Mouse (Mus musculus): ENCODE results near the gene Auh. TPM values are rescaled to one million over a fixed set of nuclear protein-coding genes. Genes with fewer than 3 reads are reported as not detected.

Gene Auh
- polyA plus RNA-seq (2016; fragmentation: Nextera tagmentation; extraction: Ambion mirVana), result 44.9 and 53.3 TPM in 2 replicates

- WGBS, result 1% methylated on average over 63 of the region's 63 CpGs
- Histone ChIP-seq H3K9me3 (no peaks in the 10 kb centered on the region), H3K4me1 (peaks cover 31% of the 10 kb centered on the region), H3K4me3 (peak within 1 kb of the TSS; percentile 82), H3K27ac (peak within 1 kb of the TSS; percentile 93), H3K27me3 (ENCODE audit: insufficient read depth, poor library complexity, severe bottlenecking) (peaks cover 4% of the 10 kb centered on the region; the same call in 1 of the 2 replicates), H3K36me3 (no peaks in the 10 kb centered on the region)
- peak; percentile 94 for DNase-seq (ENCODE audit: low spot score)
These were observed at the start of gene Auh for GRCm38 (mm10) chr13:52929209-52930171. Auh (minus strand) TSS chr13:52929681.

DNA sequence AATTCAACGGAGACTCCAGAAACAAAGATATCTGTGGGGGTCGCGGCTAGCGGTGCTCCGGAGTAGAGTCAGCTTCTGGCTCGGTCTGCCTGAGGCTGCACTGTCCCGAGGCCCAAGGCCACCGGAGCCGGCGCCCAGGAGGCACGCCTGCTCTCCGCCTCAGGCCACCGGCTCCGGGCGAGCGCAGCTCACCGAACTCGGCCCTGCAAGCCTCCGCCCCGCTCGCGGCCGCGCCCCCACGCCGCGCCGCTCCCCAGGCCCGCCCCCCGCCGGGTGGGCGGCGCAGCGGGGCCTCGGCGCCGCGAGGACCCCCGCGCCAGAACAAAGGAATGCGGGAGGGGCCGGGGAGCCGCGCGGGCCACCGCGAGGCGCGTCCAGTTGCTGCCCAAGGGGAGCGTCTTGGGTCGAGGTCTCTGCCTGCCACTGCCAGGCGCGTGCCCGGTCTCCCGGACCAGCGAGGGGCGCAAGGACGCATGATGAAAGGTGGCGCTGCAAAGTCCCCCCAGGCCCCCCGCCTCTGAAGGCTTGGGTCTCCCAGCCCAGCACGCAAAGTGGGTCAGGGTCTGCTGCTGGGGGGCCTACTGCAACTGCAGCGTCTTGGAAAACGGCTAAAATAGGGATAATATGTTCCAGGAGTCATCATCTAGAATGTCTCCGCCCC lies 49.0 kb upstream of the Auh start:
- no peak for DNase-seq (ENCODE audit: low spot score)
- peaks cover 53% of the 10 kb centered on the region for H3K4me1 ChIP-seq
- peak overlapping the region; percentile 92 for H3K4me3 ChIP-seq
- H3K27ac ChIP-seq, result peak overlapping the region; percentile 97
- WGBS, result under 1% methylated on average over 61 of the region's 64 CpGs
- H3K36me3 ChIP-seq, result no peaks in the 10 kb centered on the region
- no peaks in the 10 kb centered on the region for H3K9me3 ChIP-seq
- H3K27me3 ChIP-seq (ENCODE audit: insufficient read depth, poor library complexity, severe bottlenecking), result no peaks in the 10 kb centered on the region; the same call in 1 of the 2 replicates

GRCm38 (mm10) chr13:52977757-52978156 lies 48.3 kb upstream of the Auh start:
- Histone ChIP-seq H3K27me3 (ENCODE audit: insufficient read depth, poor library complexity, severe bottlenecking) (no peaks in the 10 kb centered on the region), H3K36me3 (no peaks in the 10 kb centered on the region), H3K4me3 (peak overlapping the region; percentile 92), H3K4me1 (peaks cover 58% of the 10 kb centered on the region), H3K9me3 (no peaks in the 10 kb centered on the region), H3K27ac (no peak overlapping the region)
- 18% methylated on average over 4 of the region's 4 CpGs for WGBS
- DNase-seq (ENCODE audit: low spot score), result no peak

DNA sequence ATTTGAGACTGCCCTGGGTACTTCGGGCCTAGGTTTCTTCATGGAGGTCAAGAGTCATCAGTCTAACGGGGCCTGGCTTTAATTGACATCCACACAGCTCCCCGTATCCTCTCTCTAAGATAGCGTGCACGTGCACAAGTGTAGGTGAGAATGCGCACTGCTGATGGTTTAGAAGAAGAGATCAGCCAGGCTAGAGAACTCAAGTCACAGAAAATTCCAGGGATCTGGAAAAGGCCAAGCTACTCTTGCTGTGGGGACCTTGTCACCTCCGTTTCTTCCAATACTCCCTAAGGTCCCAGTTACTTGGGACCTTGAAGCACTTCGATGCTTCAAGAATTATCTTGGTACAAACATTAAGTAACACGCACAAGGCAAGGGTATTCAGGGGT lies 47.7 kb upstream of the Auh start:
- no peaks in the 10 kb centered on the region for H3K27me3 ChIP-seq (ENCODE audit: insufficient read depth, poor library complexity, severe bottlenecking)
- no peaks in the 10 kb centered on the region for H3K36me3 ChIP-seq
- WGBS, result 54% methylated on average over 9 of the region's 9 CpGs
- no peaks in the 10 kb centered on the region for H3K9me3 ChIP-seq
- peak overlapping the region; percentile 56 for H3K27ac ChIP-seq
- H3K4me1 ChIP-seq, result peaks cover 58% of the 10 kb centered on the region
- H3K4me3 ChIP-seq, result peak overlapping the region; percentile 38; the same call in 1 of the 2 replicates
- no peak for DNase-seq (ENCODE audit: low spot score)

- Histone ChIP-seq H3K27ac (peak overlapping the region; percentile 56), H3K27me3 (ENCODE audit: insufficient read depth, poor library complexity, severe bottlenecking) (no peaks in the 10 kb centered on the region), H3K36me3 (no peaks in the 10 kb centered on the region), H3K4me3 (peak overlapping the region; percentile 38), H3K4me1 (peaks cover 55% of the 10 kb centered on the region), H3K9me3 (no peaks in the 10 kb centered on the region)
- peak; percentile 81 for DNase-seq (ENCODE audit: low spot score)
- 27% methylated on average over 16 of the region's 16 CpGs for WGBS
These were observed 47.2 kb upstream of the Auh start for GRCm38 (mm10) chr13:52976510-52977220.

DNA sequence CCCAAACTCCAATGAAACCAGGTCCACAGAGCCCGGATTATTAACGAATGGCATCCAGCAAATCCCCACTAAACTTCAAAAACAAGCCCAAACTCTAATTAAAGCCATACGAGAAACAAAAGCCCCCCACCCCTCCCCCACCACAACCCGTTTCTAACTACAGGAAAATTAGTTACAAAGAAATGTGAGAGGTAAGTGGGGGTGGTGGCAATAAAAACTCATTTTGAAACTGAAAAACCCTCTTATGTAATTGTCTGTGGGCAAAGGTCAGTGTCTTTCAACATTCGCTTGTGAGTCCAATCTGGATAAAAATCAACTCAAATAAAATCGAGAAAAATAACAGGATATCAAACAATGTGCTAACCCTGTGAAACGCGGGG lies 46.6 kb upstream of the Auh start:
- DNase-seq (ENCODE audit: low spot score), result no peak
- Histone ChIP-seq H3K4me3 (peak overlapping the region; percentile 38; the same call in 1 of the 2 replicates), H3K27me3 (ENCODE audit: insufficient read depth, poor library complexity, severe bottlenecking) (no peaks in the 10 kb centered on the region), H3K4me1 (peaks cover 54% of the 10 kb centered on the region), H3K27ac (no peak overlapping the region), H3K9me3 (no peaks in the 10 kb centered on the region), H3K36me3 (no peaks in the 10 kb centered on the region)
- 46% methylated on average over 8 of the region's 8 CpGs for WGBS

GRCm38 (mm10) chr13:52974676-52975075 lies 45.2 kb upstream of the Auh start:
- DNase-seq (ENCODE audit: low spot score), result no peak
- Histone ChIP-seq H3K36me3 (no peaks in the 10 kb centered on the region), H3K27ac (no peak overlapping the region), H3K4me1 (peaks cover 67% of the 10 kb centered on the region), H3K9me3 (no peaks in the 10 kb centered on the region), H3K27me3 (ENCODE audit: insufficient read depth, poor library complexity, severe bottlenecking) (no peaks in the 10 kb centered on the region), H3K4me3 (no peak overlapping the region)
- WGBS, result 54% methylated on average over 3 of the region's 3 CpGs

DNA sequence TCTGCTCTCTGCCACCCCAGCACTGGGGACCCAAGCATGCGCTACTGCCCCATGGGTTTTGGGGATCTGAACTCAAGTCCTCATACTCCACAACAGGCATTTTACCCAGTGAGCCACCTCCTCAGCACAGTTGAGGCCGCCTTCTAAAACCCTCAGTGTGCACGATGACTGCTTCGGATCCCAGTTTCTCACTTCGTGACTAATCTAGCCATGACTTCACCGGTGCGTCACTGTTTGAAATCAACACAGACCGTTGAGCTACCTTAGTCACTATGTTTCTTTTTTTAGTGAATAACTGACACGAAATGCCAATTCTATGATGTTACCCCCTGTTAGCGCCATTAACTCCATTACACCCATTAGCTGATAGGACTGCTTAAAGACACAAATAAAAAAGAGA lies 43.9 kb upstream of the Auh start:
- Histone ChIP-seq H3K27me3 (ENCODE audit: insufficient read depth, poor library complexity, severe bottlenecking) (no peaks in the 10 kb centered on the region), H3K36me3 (peaks cover 5% of the 10 kb centered on the region; the same call in 1 of the 2 replicates), H3K4me1 (peaks cover 68% of the 10 kb centered on the region), H3K27ac (no peak overlapping the region), H3K4me3 (no peak overlapping the region), H3K9me3 (no peaks in the 10 kb centered on the region)
- WGBS, result 82% methylated on average over 10 of the region's 10 CpGs
- no peak for DNase-seq (ENCODE audit: low spot score)

GRCm38 (mm10) chr13:52972626-52973025 lies 43.1 kb upstream of the Auh start:
- DNase-seq (ENCODE audit: low spot score), result no peak
- Histone ChIP-seq H3K4me3 (no peak overlapping the region), H3K4me1 (peaks cover 62% of the 10 kb centered on the region), H3K27me3 (ENCODE audit: insufficient read depth, poor library complexity, severe bottlenecking) (no peaks in the 10 kb centered on the region), H3K36me3 (peaks cover 13% of the 10 kb centered on the region), H3K9me3 (no peaks in the 10 kb centered on the region), H3K27ac (no peak overlapping the region)
- whole genome bisulfite sequencing, result 88% methylated on average over 3 of the region's 3 CpGs

DNA sequence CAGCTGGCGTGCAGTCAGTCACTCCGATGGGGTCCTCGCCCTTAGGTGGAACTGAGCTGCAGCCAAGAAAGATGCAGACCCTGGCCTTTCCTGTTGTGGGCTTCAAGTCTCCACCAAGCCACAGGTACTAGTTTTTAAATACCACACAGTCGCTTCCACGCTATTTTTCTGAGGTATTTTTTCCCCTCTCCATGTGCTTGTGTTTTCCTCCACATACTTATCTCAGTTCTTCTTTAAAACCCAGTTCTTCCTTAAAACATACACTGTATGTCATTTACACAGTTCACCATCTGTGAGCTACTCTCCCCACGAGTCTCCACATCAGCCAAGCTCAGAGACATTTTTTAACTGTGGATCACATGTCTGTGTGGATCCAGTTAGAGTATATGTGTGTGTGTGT lies 41.4 kb upstream of the Auh start:
- H3K36me3 ChIP-seq, result peaks cover 29% of the 10 kb centered on the region
- H3K4me3 ChIP-seq, result no peak overlapping the region
- DNase-seq (ENCODE audit: low spot score), result no peak
- no peak overlapping the region for H3K27ac ChIP-seq
- H3K27me3 ChIP-seq (ENCODE audit: insufficient read depth, poor library complexity, severe bottlenecking), result no peaks in the 10 kb centered on the region
- H3K9me3 ChIP-seq, result no peaks in the 10 kb centered on the region
- 76% methylated on average over 6 of the region's 6 CpGs for WGBS
- H3K4me1 ChIP-seq, result peaks cover 44% of the 10 kb centered on the region

DNA sequence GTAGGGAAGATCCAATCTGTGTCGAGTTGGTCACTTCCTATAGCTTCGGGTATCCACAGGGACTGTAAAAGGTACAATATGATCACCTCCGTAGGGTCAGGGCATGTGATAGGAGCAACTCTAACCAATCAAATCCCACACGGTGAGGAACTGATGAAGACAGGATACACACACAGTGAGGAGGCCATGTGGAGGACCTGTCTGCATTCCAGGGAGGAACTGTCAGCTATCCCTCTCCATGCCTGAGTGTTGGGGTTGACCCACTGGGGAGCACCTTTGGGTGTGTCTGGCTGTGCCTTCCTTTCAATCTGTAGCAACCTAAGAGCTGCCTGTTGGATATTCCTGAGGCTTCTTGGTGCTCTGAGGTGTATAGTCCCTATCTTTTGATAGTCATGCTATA lies 33.4 kb upstream of the Auh start:
- DNase-seq (ENCODE audit: low spot score), result no peak
- Histone ChIP-seq H3K36me3 (peaks cover 36% of the 10 kb centered on the region), H3K27ac (no peak overlapping the region), H3K27me3 (ENCODE audit: insufficient read depth, poor library complexity, severe bottlenecking) (no peaks in the 10 kb centered on the region), H3K4me3 (no peak overlapping the region), H3K9me3 (no peaks in the 10 kb centered on the region), H3K4me1 (no peaks in the 10 kb centered on the region)
- 89% methylated on average over 4 of the region's 4 CpGs for WGBS

- peaks cover 31% of the 10 kb centered on the region for H3K36me3 ChIP-seq
These were observed 32.9 kb upstream of the Auh start for GRCm38 (mm10) chr13:52962361-52962760.

More at GRCm38 (mm10) chr13:52962361-52962760, 32.9 kb upstream of the Auh start:
- no peak overlapping the region for H3K4me3 ChIP-seq
- no peak overlapping the region for H3K27ac ChIP-seq
- H3K4me1 ChIP-seq, result no peaks in the 10 kb centered on the region
- H3K9me3 ChIP-seq, result no peaks in the 10 kb centered on the region
- no peaks in the 10 kb centered on the region for H3K27me3 ChIP-seq (ENCODE audit: insufficient read depth, poor library complexity, severe bottlenecking)
- WGBS, result 91% methylated on average over 6 of the region's 6 CpGs
- no peak for DNase-seq (ENCODE audit: low spot score)

Data from heart, embryonic 10.5 days (tissue).